Mouse (Mus musculus): ENCODE measurements around the gene Gnaz. TPM values are rescaled to one million over a fixed set of nuclear protein-coding genes. Genes with fewer than 3 reads are reported as not detected.
A peak's percentile ranks its signal among the peaks of the same experiment; 100 is the strongest.

Gnaz gene
- polyA plus RNA-seq, 1 experiment from 2014 or later, result 42.5 TPM

GRCm38 (mm10) chr10:75001391-75001790, 34.4 kb downstream of the Gnaz start:
- no peak overlapping the region for H3K9ac ChIP-seq (replicated peaks)
- H3K36me3 ChIP-seq, result no peaks in the 10 kb centered on the region
- WGBS, result 92% methylated on average over 8 of the region's 8 CpGs
- no peak overlapping the region for H3K4me2 ChIP-seq (replicated peaks)
- H3K4me3 ChIP-seq (replicated peaks), result no peak overlapping the region
- no peak for ATAC-seq
- no peaks in the 10 kb centered on the region for H3K9me3 ChIP-seq
- peaks cover 31% of the 10 kb centered on the region for H3K4me1 ChIP-seq (replicated peaks)
- no peaks in the 10 kb centered on the region for H3K27me3 ChIP-seq
- no peak overlapping the region for H3K27ac ChIP-seq

- H3K27ac ChIP-seq, result no peak overlapping the region
- no peaks in the 10 kb centered on the region for H3K27me3 ChIP-seq
- no peak for ATAC-seq
- no peaks in the 10 kb centered on the region for H3K9me3 ChIP-seq
- H3K9ac ChIP-seq (replicated peaks), result no peak overlapping the region
- no peak overlapping the region for H3K4me2 ChIP-seq (replicated peaks)
- peaks cover 39% of the 10 kb centered on the region for H3K4me1 ChIP-seq (replicated peaks)
- WGBS, result 80% methylated on average over 3 of the region's 3 CpGs
- H3K36me3 ChIP-seq, result no peaks in the 10 kb centered on the region
- H3K4me3 ChIP-seq (replicated peaks), result no peak overlapping the region
Measured at GRCm38 (mm10) chr10:75004067-75004466, 37.1 kb downstream of the Gnaz start.

- Histone ChIP-seq H3K4me1 (replicated peaks) (peaks cover 31% of the 10 kb centered on the region), H3K9me3 (no peaks in the 10 kb centered on the region), H3K27ac (no peak overlapping the region), H3K4me3 (replicated peaks) (no peak overlapping the region), H3K27me3 (no peaks in the 10 kb centered on the region), H3K4me2 (replicated peaks) (no peak overlapping the region), H3K36me3 (no peaks in the 10 kb centered on the region), H3K9ac (replicated peaks) (no peak overlapping the region)
- ATAC-seq, result peak; percentile 10; the same call in 1 of the 2 replicates
- 55% methylated on average over 8 of the region's 8 CpGs for WGBS
Measured at GRCm38 (mm10) chr10:75006889-75007662, 40.1 kb downstream of the Gnaz start.

- H3K4me3 ChIP-seq (replicated peaks), result no peak overlapping the region
- peaks cover 33% of the 10 kb centered on the region for H3K4me1 ChIP-seq (replicated peaks)
- H3K36me3 ChIP-seq, result peaks cover 9% of the 10 kb centered on the region
- ATAC-seq, result no peak
- no peak overlapping the region for H3K27ac ChIP-seq
- H3K9ac ChIP-seq (replicated peaks), result no peak overlapping the region
- no peak overlapping the region for H3K4me2 ChIP-seq (replicated peaks)
- H3K9me3 ChIP-seq, result no peaks in the 10 kb centered on the region
- WGBS, result 80% methylated on average over 15 of the region's 15 CpGs
- H3K27me3 ChIP-seq, result no peaks in the 10 kb centered on the region
Measured at GRCm38 (mm10) chr10:75010704-75011103, 43.7 kb downstream of the Gnaz start.

- WGBS, result 79% methylated on average over 14 of the region's 14 CpGs
- H3K9me3 ChIP-seq, result no peaks in the 10 kb centered on the region
- H3K27ac ChIP-seq, result no peak overlapping the region
- no peak overlapping the region for H3K4me2 ChIP-seq (replicated peaks)
- peak; percentile 27; the same call in 1 of the 2 replicates for ATAC-seq
- H3K36me3 ChIP-seq, result peaks cover 18% of the 10 kb centered on the region
- H3K4me1 ChIP-seq (replicated peaks), result peaks cover 11% of the 10 kb centered on the region
- H3K4me3 ChIP-seq (replicated peaks), result no peak overlapping the region
- H3K9ac ChIP-seq (replicated peaks), result no peak overlapping the region
- H3K27me3 ChIP-seq, result no peaks in the 10 kb centered on the region
Measured at GRCm38 (mm10) chr10:75015465-75015864, 48.5 kb downstream of the Gnaz start.

- no peak for ATAC-seq
- WGBS, result 86% methylated on average over 4 of the region's 4 CpGs
Measured at GRCm38 (mm10) chr10:75016481-75016880, 49.5 kb downstream of the Gnaz start.

GRCm38 (mm10) chr10:75020271-75020670, 53.3 kb downstream of the Gnaz start:
- no peak overlapping the region for H3K27ac ChIP-seq
- no peak overlapping the region for H3K9ac ChIP-seq (replicated peaks)
- H3K36me3 ChIP-seq, result peaks cover 12% of the 10 kb centered on the region
- H3K9me3 ChIP-seq, result no peaks in the 10 kb centered on the region
- no peak for ATAC-seq
- H3K4me2 ChIP-seq (replicated peaks), result no peak overlapping the region
- 0 out of 2 replicates have a peak, but pooled peaks cover 3% of the 10 kb centered on the region for H3K27me3 ChIP-seq
- H3K4me3 ChIP-seq (replicated peaks), result no peak overlapping the region
- 0 out of 2 replicates have a peak, but pooled peaks cover 5% of the 10 kb centered on the region for H3K4me1 ChIP-seq (replicated peaks)
- WGBS, result 52% methylated on average over 2 of the region's 2 CpGs

More at GRCm38 (mm10) chr10:75016481-75016880, 49.5 kb downstream of the Gnaz start:
- no peak overlapping the region for H3K4me3 ChIP-seq (replicated peaks)
- H3K4me1 ChIP-seq (replicated peaks), result peaks cover 5% of the 10 kb centered on the region; the same call in 1 of the 2 replicates
- H3K9ac ChIP-seq (replicated peaks), result no peak overlapping the region
- H3K4me2 ChIP-seq (replicated peaks), result no peak overlapping the region
- H3K36me3 ChIP-seq, result peaks cover 18% of the 10 kb centered on the region
- H3K27ac ChIP-seq, result no peak overlapping the region
- H3K9me3 ChIP-seq, result no peaks in the 10 kb centered on the region
- H3K27me3 ChIP-seq, result no peaks in the 10 kb centered on the region

GRCm38 (mm10) chr10:75021138-75021537, 54.2 kb downstream of the Gnaz start:
- H3K27ac ChIP-seq, result no peak overlapping the region
- no peak overlapping the region for H3K4me3 ChIP-seq (replicated peaks)
- WGBS, result 14% methylated on average over 6 of the region's 6 CpGs
- H3K4me1 ChIP-seq (replicated peaks), result 0 out of 2 replicates have a peak, but pooled peaks cover 3% of the 10 kb centered on the region
- peaks cover 9% of the 10 kb centered on the region; the same call in 1 of the 2 replicates for H3K36me3 ChIP-seq
- H3K9ac ChIP-seq (replicated peaks), result no peak overlapping the region
- no peak overlapping the region for H3K4me2 ChIP-seq (replicated peaks)
- H3K27me3 ChIP-seq, result 0 out of 2 replicates have a peak, but pooled peaks cover 3% of the 10 kb centered on the region
- no peaks in the 10 kb centered on the region for H3K9me3 ChIP-seq
- ATAC-seq, result 0 out of 2 replicates have a peak, but pooled peaks have one; percentile 65

- Histone ChIP-seq H3K9ac (replicated peaks) (no peak overlapping the region), H3K9me3 (no peaks in the 10 kb centered on the region), H3K4me1 (replicated peaks) (peaks cover 5% of the 10 kb centered on the region), H3K27ac (no peak overlapping the region), H3K36me3 (no peaks in the 10 kb centered on the region), H3K4me2 (replicated peaks) (no peak overlapping the region), H3K27me3 (0 out of 2 replicates have a peak, but pooled peaks cover 3% of the 10 kb centered on the region), H3K4me3 (replicated peaks) (no peak overlapping the region)
- 51% methylated on average over 8 of the region's 8 CpGs for WGBS
- ATAC-seq, result 0 out of 2 replicates have a peak, but pooled peaks have one; percentile 34
Measured at GRCm38 (mm10) chr10:75026491-75026890, 59.5 kb downstream of the Gnaz start.

GRCm38 (mm10) chr10:75028743-75029142, 61.8 kb downstream of the Gnaz start:
- Histone ChIP-seq H3K4me3 (replicated peaks) (no peak overlapping the region), H3K36me3 (no peaks in the 10 kb centered on the region), H3K9ac (replicated peaks) (no peak overlapping the region), H3K27me3 (no peaks in the 10 kb centered on the region), H3K4me1 (replicated peaks) (peaks cover 26% of the 10 kb centered on the region), H3K9me3 (no peaks in the 10 kb centered on the region), H3K4me2 (replicated peaks) (no peak overlapping the region), H3K27ac (no peak overlapping the region)
- no peak for ATAC-seq
- WGBS, result 90% methylated on average over 8 of the region's 8 CpGs

- no peaks in the 10 kb centered on the region for H3K9me3 ChIP-seq
- H3K36me3 ChIP-seq, result no peaks in the 10 kb centered on the region
- no peak overlapping the region for H3K4me2 ChIP-seq (replicated peaks)
- H3K4me1 ChIP-seq (replicated peaks), result peaks cover 26% of the 10 kb centered on the region
- H3K27me3 ChIP-seq, result no peaks in the 10 kb centered on the region
- H3K27ac ChIP-seq, result no peak overlapping the region
- ATAC-seq, result no peak
- H3K9ac ChIP-seq (replicated peaks), result no peak overlapping the region
- 96% methylated on average over 3 of the region's 3 CpGs for WGBS
- no peak overlapping the region for H3K4me3 ChIP-seq (replicated peaks)
Measured at GRCm38 (mm10) chr10:75029677-75030076, 62.7 kb downstream of the Gnaz start.

GRCm38 (mm10) chr10:75030234-75030633, 63.3 kb downstream of the Gnaz start:
- no peak overlapping the region for H3K4me2 ChIP-seq (replicated peaks)
- H3K4me3 ChIP-seq (replicated peaks), result no peak overlapping the region
- H3K27ac ChIP-seq, result no peak overlapping the region
- no peaks in the 10 kb centered on the region for H3K27me3 ChIP-seq
- 77% methylated on average over 3 of the region's 3 CpGs for WGBS
- no peaks in the 10 kb centered on the region for H3K36me3 ChIP-seq
- no peak for ATAC-seq
- H3K9ac ChIP-seq (replicated peaks), result no peak overlapping the region
- H3K4me1 ChIP-seq (replicated peaks), result peaks cover 26% of the 10 kb centered on the region
- no peaks in the 10 kb centered on the region for H3K9me3 ChIP-seq

Measured in midbrain, embryonic 13.5 days (tissue).